Mouse (Mus musculus): ENCODE data around the gene Rps17.

DNA sequence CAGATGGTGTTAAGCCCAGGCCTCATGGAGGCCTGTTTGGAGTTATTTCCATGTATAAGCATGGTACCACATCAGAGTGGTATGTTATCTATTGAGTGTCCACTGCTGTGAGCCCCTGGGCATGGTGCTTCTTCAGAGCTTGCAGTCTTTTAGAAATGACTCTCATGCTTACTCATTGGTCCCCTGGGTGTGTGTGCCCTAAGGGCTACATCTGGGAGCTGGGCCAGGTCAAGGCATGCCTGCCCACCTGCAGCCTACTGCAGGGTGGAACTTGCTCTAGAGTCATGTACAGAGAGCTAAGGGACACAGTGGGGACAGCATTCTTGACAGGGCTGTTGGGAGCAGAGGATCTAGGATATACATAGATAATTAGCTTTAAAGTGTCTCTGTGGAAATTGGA is 33.5 kb downstream of the Rps17 start:
- no peak for TF ChIP-seq CTCF (IDR thresholded peaks at IDR 0.05; ENCODE audit: low read depth)
- no peak for TF ChIP-seq EP300 (IDR thresholded peaks at IDR 0.05; ENCODE audit: low read depth)
